Comparison of ENCODE assay signal across 8 mouse cellular contexts in the genomic region with DNA sequence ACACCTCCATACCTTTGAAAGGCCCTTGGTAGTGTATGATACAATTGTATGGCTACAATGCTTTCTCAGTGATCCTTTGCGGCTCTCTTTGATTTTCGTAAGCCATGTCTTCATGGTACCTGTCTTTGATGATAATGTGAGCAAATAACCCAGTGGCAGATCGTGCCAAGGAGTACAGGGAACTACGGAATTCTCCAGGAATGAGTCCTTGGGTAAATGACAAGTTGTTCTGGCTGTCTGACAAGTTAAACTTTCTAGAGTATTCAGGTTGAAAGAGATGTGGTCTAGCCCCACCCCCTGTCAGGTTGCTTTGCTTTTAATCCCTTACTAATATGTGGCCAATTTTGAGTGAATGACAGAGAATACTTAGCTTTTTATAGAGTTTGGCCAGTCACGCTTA. TPM values are rescaled to one million over a fixed set of nuclear protein-coding genes. Genes with fewer than 3 reads are reported as not detected.
A peak's percentile ranks its signal among the peaks of the same experiment; 100 is the strongest.
DNase-seq lines count a peak whose midpoint lies in the region; ATAC-seq and TF ChIP-seq lines count a peak whose summit lies in the region.

No protein-coding gene starts in this region.

- H3K27ac ChIP-seq in kidney, adult 2 months (ENCODE audit: insufficient read depth, low read depth, low read length): no peak overlapping the region
- no peak overlapping the region for H3K27ac ChIP-seq in embryonic fibroblast, embryonic 13.5 days (ENCODE audit: insufficient read depth, low read length)
- no peak overlapping the region for H3K27ac ChIP-seq in limb, embryonic 12.5 days
- no peak overlapping the region for H3K27ac ChIP-seq in midbrain, postnatal 0 days (ENCODE audit: low read depth, low read length)

- WGBS in kidney, adult 2 months: 36% methylated on average over 5 of the region's 5 CpGs
- WGBS in limb, embryonic 12.5 days: 74% methylated on average over 5 of the region's 5 CpGs
- 65% methylated on average over 5 of the region's 5 CpGs for WGBS in midbrain, postnatal 0 days

- ATAC-seq in limb, embryonic 12.5 days (ENCODE audit: insufficient number of reproducible peaks, insufficient read depth, low FRiP score, low TSS enrichment, low read depth): no peak
- ATAC-seq in midbrain, postnatal 0 days (ENCODE audit: low FRiP score): no peak

- H3K36me3 ChIP-seq in kidney, adult 2 months (ENCODE audit: control insufficient read depth, insufficient read depth, low read length): no peaks in the 10 kb centered on the region
- H3K36me3 ChIP-seq in limb, embryonic 12.5 days: no peaks in the 10 kb centered on the region
- H3K36me3 ChIP-seq in midbrain, postnatal 0 days (ENCODE audit: insufficient read depth, low read length): no peaks in the 10 kb centered on the region

- H3K4me2 ChIP-seq in limb, embryonic 12.5 days: peak overlapping the region; percentile 78
- H3K4me2 ChIP-seq in midbrain, postnatal 0 days (ENCODE audit: low read depth, low read length, poor library complexity, severe bottlenecking): peak overlapping the region; percentile 70

- no peaks in the 10 kb centered on the region for H3K27me3 ChIP-seq in kidney, adult 2 months (replicated peaks; ENCODE audit: control insufficient read depth, insufficient read depth, low read length)
- H3K27me3 ChIP-seq in limb, embryonic 12.5 days: no peaks in the 10 kb centered on the region
- no peaks in the 10 kb centered on the region for H3K27me3 ChIP-seq in midbrain, postnatal 0 days (ENCODE audit: insufficient read depth, low read length)

- DNase-seq in kidney, adult 2 months: peak; percentile 66
- no peak for DNase-seq in kidney, postnatal 25 days
- DNase-seq in midbrain, postnatal 0 days (ENCODE audit: low spot score): no peak
- no peak for DNase-seq in c-Kit-positive CD71-positive TER-119-positive erythroid progenitor cells, embryonic 14.5 days (ENCODE audit: low spot score)
- no peak for DNase-seq in cerebellum, postnatal 36 days
- DNase-seq in urinary bladder, postnatal 4 days (ENCODE audit: low spot score in 2 of 2): no peak

- TF ChIP-seq POLR2A in kidney, adult 2 months (IDR thresholded peaks at IDR 0.05; ENCODE audit: low read depth, low read length): no peak
- TF ChIP-seq POLR2A in embryonic fibroblast, embryonic 13.5 days (IDR thresholded peaks at IDR 0.05; ENCODE audit: low read depth, low read length): no peak

- no peak for TF ChIP-seq CTCF in kidney, adult 2 months (conservative IDR thresholded peaks at IDR 0.05; ENCODE audit: insufficient read depth, insufficient read length, low read depth, low read length)
- TF ChIP-seq CTCF in embryonic fibroblast, embryonic 13.5 days (IDR thresholded peaks at IDR 0.05; ENCODE audit: borderline replicate concordance, insufficient read depth, low read length): no peak
- TF ChIP-seq CTCF in midbrain, postnatal 0 days (IDR thresholded peaks at IDR 0.05): no peak

- H3K9ac ChIP-seq in limb, embryonic 12.5 days (replicated peaks): peak overlapping the region; percentile 76; the same call in 1 of the 2 replicates
- peak overlapping the region; percentile 77 for H3K9ac ChIP-seq in midbrain, postnatal 0 days (replicated peaks; ENCODE audit: low read length, poor library complexity, severe bottlenecking)

- H3K4me1 ChIP-seq in kidney, adult 2 months (ENCODE audit: control insufficient read depth, insufficient read depth, low read length): no peaks in the 10 kb centered on the region; the same call in 1 of the 2 replicates
- peaks cover 4% of the 10 kb centered on the region for H3K4me1 ChIP-seq in embryonic fibroblast, embryonic 13.5 days (ENCODE audit: control insufficient read depth, insufficient read depth, low read length)
- peaks cover 13% of the 10 kb centered on the region for H3K4me1 ChIP-seq in limb, embryonic 12.5 days (replicated peaks)
- peaks cover 11% of the 10 kb centered on the region for H3K4me1 ChIP-seq in midbrain, postnatal 0 days (ENCODE audit: insufficient read depth, low read length)

- no peaks in the 10 kb centered on the region for H3K9me3 ChIP-seq in limb, embryonic 12.5 days
- no peaks in the 10 kb centered on the region for H3K9me3 ChIP-seq in midbrain, postnatal 0 days (ENCODE audit: low read length)

- no peak overlapping the region for H3K4me3 ChIP-seq in kidney, adult 2 months (ENCODE audit: insufficient read depth, low read depth, low read length)
- peak overlapping the region; percentile 37 for H3K4me3 ChIP-seq in embryonic fibroblast, embryonic 13.5 days (ENCODE audit: insufficient read depth, low read length)
- peak overlapping the region; percentile 74 for H3K4me3 ChIP-seq in limb, embryonic 12.5 days (replicated peaks)
- H3K4me3 ChIP-seq in midbrain, postnatal 0 days (ENCODE audit: low read depth, low read length): peak overlapping the region; percentile 76

RNA-seq across cellular contexts. Expression of gene Chp1, which starts 1.2 kb away (rescaled TPM):
- polyA plus RNA-seq in kidney, adult 2 months (2012; rRNA removed): 129 and 135 TPM in 2 replicates
- polyA plus RNA-seq in embryonic fibroblast, embryonic 13.5 days (2011; ENCODE audit: insufficient read length, low read depth, missing spikeins): 113 and 129 TPM in 2 replicates
- 58.3 and 58.5 TPM in 2 replicates for polyA plus RNA-seq in limb, embryonic 12.5 days (2016; fragmentation: Nextera tagmentation; extraction: Ambion mirVana)
- 54.7 and 69.4 TPM in 2 replicates for total RNA-seq in midbrain, postnatal 0 days (2014; rRNA removed)
- polyA plus RNA-seq in midbrain, postnatal 0 days (2015; fragmentation: Nextera tagmentation; extraction: Ambion mirVana): 51.0 and 51.5 TPM in 2 replicates

RNA-seq across cellular contexts. Expression of gene Exd1, which starts 1.3 kb away (rescaled TPM):
- 0.52 and 0.56 TPM in 2 replicates for polyA plus RNA-seq in kidney, adult 2 months (2012; rRNA removed)
- 0.94 and 1.1 TPM in 2 replicates for polyA plus RNA-seq in embryonic fibroblast, embryonic 13.5 days (2011; ENCODE audit: insufficient read length, low read depth, missing spikeins)
- polyA plus RNA-seq in limb, embryonic 12.5 days (2016; fragmentation: Nextera tagmentation; extraction: Ambion mirVana): 0.36 and 0.74 TPM in 2 replicates
- total RNA-seq in midbrain, postnatal 0 days (2014; rRNA removed): 0.93 and 2.3 TPM in 2 replicates
- 0.84 and 0.91 TPM in 2 replicates for polyA plus RNA-seq in midbrain, postnatal 0 days (2015; fragmentation: Nextera tagmentation; extraction: Ambion mirVana)
